Mouse (Mus musculus) neutrophil, adult 5-6 weeks (primary cell): ENCODE data around the gene Mylk. TPM values are rescaled to one million over a fixed set of nuclear protein-coding genes. Genes with fewer than 3 reads are reported as not detected.

Experiments used
- ATAC-seq: fragments of 151-379, 151-347 bp; 2 replicates; pipeline ENCODE4 v1.8.0; 2017; ENCODE audit warnings: mild to moderate bottlenecking, moderate TSS enrichment; ENCODE audit not compliant: insufficient number of reproducible peaks, poor library complexity, low FRiP score, severe bottlenecking; ENCODE audit errors: extremely low read depth
- total RNA-seq: library from RNA; stranded (forward); fragments of 200-1000 nt; gene quantifications from 2 replicates; pipeline ENCODE4 v1.2.3, GENCODE M21; 2017

The Mylk gene
- total RNA-seq, 1 experiment from 2014 or later = 16.3 TPM

DNA sequence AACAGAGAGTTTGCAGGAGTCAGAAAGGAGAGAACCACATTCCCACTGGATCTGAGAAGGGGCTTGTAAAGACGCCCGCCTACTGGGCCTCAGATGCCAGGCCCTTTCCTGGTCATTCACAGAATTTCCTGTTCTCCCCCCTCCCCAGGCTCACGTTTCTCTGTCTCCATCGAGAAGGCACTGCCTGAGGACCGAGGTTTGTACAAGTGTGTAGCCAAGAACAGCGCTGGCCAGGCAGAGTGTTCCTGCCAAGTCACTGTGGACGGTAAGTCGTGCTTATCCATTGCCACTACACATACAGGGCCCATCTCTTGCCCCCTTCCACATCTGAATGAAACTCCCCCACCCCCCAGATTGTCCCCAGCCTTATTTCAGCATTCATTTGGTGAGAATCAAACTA is 184.7 kb downstream of the Mylk start:
- ATAC-seq = no peak

DNA sequence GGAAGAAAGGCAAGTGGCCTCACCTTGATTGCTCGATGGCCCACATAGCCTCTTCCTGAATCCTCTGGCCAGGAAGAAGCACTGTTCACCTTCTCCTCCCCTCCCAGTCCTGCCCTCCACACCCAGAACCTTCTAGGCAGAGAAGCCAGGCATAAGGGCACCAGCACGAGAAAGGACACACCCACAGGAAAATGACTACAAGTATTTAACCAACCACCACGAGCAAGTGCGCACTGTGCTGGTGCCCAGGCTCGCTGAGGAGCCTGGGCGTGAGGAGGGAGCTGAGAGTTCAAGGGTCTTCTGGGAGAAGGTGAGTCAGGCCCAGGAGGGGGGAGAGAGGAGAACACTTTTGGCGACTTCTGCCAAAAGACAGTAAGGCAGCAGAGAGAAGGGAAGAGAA is 185.1 kb downstream of the Mylk start:
- ATAC-seq = no peak

DNA sequence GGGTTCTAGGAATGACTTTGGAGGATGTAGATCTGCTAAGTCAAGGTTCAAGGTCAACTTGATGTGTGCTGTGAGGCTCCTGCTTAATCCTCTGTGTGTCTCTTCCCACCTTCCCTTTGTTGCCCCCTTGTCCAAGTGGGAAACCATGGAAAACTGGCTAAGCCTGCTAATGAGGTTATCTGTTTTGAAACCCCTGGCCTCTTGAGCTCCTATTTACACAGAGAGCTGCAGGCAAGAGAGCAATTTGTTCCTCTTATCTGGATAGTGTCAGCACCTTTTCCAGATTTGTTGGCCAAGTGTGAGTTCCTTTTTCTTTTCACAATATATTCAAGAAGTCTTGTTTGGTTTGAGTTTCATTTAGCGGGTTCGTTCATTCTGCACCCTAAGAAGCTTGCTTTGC is 186.3 kb downstream of the Mylk start:
- no peak for ATAC-seq

DNA sequence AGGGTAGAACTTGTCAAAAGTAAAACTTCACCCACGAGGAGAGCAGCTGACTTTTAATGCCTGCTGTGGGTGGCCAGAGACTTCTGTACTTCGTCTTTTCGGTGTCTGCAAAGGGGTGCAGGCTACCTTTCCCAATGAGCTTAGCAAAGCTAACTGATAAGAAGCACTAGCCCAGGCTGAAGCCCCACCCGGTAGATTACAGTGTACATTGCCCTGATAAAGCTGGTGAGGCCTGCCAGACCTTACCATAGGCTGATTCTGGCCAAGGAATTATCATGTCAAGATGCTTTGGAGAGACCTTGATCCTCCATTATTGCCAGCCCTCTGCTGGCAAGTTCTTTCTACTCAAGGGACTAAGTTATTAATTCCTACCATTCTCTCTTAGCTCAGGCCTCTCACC is 188.2 kb downstream of the Mylk start:
- ATAC-seq = no peak

DNA sequence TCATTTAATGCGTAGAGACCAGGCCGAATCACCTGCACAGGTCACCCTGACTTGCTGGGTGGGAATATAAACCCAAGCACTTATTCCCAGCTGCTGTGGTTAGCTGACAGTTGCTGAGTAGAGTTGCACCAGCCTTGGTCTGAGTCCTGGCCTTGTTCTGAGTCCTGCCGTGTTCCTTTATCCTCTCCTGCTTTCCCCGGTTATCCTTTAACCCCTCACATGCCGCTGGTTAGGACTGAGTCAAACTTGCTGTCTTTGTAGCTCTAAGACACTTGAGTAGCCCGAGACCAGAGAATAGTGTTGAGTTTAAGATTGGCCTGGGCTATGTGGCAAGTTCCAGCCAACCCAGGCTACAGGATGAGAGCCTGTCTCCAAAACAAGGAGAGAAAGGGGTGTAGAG is 189.5 kb downstream of the Mylk start:
- ATAC-seq = no peak

DNA sequence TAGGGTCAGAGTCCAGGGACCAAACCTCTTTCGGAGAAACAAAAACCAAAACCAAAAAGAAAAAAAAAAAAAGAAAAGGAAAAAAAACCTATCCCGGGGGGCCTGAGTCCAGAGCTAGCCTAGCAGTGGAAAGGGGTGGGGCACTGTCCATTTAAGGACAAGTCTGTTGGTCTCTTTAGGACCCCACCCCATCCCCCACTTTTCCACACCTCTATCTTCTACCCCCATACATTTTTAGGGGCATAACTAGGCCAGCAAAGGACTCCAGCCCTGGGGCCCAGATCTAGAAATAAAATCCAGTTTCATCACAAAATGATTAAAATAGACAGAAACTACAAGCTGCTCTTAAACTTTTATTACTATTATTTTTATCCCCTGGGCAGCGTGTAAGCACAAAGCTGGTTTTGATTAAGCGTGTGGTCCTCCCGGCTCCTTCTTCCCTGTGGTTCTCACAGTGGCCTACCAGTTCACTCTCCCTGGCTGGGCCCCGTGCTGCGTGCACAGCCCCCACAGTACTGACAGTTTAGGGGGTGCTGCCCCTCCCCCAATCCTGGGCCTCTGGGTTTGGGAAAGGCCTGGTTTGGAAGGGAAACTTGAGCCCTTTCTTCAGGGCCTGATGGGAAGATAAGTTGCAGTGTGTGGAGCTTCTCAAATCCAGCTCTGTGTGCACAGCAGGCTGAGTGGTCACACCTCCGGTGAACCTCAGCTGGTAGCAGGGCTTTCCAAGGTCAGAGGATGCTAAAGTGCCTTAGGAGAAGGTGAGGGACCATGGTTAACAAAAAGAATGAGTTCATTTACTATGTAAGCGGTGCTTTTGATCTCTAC is 190.7 kb downstream of the Mylk start:
- no peak for ATAC-seq

DNA sequence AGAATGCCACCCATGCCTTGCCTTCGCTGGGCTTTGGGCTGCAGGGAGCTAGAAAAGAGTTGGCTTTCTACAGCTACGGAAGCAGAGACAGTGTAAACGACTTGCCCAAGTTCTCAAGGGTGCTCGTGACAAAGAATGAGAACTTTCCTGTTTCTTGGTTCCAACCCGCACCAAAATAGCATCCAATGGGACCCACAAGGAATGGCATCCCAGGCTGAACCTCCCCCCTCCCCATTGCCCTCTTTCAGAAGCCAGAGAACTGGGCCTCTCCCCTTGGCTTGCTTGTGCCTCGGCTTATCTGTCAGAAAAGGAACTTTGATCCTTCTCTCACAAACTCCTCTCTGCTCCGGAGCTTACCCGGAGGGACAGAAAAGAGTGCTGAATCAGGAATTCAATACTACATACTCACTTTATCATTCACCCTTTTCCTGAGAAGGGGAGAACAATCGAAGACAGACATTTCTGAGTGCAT is 191.4 kb downstream of the Mylk start:
- ATAC-seq = no peak

DNA sequence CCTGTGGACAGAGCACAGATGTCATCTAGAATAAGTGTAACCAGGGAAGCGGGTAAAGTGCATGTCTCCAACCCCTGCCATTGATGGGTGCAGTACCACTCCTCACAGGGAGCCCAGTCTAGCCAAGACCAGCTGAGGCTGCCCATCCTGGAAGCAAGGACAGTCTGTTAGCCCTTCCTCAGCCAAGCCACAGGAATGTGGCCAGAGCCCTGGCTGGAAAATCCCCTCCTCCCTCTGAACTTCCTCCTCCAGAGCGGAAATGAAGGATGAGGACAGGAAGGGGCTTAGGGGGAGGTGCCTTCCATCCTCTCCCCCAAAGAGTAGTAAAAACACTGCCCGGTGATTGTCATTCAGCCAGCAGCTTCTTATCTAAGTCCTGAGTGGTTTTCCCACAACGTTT is 192.6 kb downstream of the Mylk start:
- no peak for ATAC-seq

DNA sequence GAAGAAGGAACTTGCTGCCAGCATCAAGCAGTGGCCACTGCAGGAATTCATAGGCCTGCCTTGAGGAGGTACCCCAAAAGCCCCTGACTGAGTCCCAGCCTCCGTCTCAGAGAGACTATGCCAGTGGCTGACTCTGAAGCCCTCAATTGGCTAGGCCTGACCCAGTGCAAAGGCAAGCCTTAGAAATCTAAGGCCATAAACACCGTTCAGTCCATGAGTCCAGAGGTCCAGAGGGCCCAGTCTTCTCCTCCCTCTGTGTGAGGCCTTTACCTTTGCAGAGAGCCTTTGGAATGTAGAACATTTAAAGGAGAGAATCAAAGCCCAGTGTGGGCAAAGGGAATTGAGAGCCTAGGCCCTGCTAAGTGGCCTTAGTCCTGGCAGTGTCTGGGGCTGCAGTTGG is 193.2 kb downstream of the Mylk start:
- ATAC-seq = no peak

DNA sequence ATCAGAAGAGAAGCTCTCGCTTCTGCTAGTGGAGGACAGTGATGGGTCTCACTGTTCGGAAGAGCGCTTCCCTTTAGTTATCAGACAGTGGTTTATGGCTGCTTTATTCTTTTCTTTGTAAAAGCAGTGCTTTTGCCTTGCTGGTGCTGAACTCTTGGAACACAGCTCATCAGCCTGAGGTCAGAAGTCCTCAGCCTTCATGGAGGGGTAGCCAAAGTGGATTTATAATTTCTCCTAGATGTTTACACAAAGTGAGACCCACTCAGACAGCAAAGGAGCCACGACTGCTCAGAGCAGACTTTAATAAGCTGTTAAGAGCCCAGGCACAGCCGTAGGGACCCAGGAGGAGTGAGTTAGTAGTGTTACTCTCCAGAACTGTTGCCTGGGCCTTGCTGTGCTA is 194.9 kb downstream of the Mylk start:
- ATAC-seq = no peak

DNA sequence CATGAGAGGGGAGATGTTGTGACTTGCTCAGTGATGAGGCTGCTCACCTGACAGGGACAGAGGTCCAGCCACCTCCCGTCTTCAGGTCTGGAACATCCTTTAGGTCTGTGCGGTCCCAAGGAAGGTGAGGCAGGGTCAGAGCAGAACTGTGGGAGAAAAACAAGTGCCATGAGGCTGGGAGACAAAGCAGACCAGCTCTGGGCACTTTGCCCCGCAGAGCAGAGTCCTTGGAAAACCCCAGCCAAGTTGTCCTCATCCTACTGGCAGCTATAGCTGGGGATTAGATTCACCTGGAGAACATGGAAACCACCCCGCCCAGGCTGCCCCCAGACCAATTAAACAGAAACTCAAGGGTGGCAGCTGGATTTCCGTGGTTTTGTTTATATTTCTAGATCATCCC is 195.4 kb downstream of the Mylk start:
- no peak for ATAC-seq

DNA sequence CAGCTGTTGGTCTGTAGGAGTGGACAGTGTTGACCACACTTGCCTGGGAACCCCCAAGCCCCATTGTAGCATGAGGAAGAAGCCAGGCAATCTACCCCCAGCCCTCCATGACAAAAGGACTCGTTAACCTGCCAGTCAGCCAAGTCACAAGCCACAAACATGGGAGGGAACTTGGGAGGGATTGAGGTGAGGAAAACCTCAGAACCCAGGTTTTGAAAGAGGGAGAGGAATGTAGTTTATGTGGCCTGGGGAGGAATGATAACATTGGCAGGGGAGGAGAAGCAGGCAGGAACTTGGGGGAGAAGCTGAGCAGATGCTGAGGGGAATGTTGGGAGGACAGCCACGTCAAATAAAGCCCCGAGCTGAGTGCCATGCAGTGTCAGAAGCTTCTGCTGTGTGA is 196.9 kb downstream of the Mylk start:
- ATAC-seq = no peak

DNA sequence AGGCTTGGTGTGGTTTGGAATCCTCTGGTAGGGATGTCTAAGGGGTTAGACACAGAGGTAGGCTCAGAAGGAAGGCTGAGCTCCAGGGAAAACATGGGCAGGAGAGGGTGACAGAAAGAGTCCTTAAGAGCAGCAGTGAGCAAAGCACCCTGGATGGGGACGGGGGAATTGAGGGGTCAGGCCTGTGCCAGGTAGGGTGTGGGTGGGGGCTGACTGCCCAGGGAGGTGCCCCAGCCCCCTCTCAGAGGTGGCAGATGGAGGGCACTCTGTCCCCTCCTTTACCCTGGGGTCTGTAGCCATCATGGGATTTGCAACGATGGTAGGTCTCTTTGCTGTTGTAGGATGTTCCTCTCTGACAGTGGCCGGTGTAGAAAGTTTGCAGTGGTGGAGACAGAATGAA is 201.3 kb downstream of the Mylk start:
- ATAC-seq = no peak

DNA sequence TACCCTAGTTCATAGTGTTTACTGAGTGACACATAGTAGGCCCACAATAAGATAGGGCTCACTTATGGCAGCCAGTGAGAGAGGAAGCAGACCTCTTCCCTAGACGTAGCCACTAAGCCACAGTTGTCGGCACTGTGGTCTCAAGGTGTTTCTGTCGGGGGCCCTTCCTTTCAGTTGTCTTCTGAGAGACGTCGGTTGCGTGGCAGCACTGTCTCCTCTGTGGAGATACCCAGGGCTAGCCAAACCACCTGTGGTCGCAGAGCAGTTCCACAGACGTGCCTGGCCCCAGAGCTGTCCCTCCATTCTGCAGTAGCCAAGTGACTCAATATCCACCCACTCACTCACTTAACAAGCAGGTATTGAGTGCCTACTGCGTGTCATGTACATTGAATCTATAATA is 205.9 kb downstream of the Mylk start:
- no peak for ATAC-seq

DNA sequence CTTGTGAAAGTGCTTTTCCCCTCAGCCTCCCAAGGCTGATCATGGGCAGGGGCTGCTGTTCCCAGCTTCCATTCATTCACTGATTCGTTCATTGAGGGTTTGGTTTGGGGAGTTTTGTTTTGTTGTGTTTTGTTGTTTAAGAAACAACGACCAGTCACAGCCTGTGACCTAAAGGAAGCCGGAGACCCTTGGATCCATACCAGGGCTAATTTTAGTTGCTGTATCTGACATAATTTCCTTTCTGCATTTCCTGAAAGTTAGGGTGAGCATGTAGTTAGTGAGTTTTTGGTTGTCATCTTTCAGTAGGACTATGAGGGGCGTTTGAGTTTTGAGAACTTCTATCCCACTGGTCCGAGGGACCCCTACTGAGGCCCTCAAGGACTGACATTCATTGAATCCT is 207.2 kb downstream of the Mylk start:
- ATAC-seq = no peak

DNA sequence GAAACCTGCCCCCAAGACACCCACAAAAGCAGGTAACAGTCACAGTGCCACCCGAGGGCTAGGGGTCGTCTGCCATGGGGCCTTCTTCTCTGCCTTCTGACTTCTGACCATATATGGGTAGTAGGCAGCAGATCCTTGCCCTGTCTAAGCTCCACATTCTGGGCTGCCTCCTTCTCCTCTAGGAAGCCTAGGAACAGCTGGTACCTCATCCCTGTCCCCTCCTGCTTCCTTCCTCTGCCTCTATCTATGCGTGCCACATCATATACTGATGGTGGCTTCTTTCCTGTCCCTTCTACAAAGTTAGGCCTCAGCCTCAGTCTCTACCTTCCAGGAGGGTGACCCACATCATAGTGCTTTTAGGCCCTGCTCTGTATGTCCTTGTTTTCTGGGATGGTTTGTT is 207.8 kb downstream of the Mylk start:
- ATAC-seq = no peak

DNA sequence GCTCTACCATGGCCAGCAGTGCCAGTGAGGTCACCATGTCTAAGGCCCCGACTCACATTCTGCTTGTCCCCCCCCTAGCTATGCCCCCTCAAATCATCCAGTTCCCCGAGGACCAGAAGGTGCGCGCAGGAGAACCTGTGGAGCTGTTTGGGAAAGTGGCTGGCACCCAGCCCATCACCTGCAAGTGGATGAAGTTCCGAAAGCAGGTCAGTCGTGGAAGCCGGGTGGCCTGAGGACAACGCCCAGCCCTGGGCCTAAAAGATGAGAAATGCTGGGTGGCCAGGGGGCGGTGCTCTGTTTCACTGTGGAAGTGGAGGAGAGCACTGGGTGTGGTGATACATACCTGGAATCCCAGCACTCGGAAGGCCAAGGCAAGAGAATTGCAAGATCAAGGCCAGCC is 208.5 kb downstream of the Mylk start:
- no peak for ATAC-seq

DNA sequence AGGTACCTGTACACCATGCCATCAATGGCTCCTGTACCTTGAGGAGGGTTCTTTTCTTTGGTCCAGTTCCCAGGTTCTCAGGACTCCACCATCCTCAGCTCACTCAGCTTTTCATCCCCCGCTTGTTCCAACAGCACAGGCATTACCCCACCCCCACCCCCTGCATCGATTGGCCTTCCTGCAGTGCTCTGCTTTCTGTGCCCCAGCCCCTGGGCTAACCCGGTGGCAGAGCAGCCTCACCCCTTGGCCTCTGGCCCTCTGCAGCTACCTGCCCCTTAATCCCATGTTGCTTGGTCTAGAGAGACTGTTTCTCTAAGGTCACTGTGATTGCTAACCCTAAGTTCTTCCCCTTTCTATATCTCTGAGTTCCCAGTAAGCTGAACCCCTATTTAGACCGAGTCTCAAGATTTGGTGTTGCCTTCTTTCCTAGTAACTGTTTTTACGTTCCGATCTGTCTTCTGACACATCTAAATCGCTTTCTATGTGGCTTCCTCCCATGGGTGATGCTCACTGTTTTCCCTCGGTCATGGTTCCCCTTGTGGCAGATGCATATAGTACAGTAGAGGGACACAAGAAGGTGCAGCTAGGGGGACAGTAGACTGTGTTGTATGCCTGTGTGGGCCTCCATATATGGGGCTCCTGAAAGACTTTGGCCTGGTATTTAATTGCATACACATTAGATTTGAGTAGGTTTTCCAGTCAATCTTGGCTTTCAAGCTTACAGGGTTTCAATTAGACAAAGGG is 212.6 kb downstream of the Mylk start:
- ATAC-seq = no peak

DNA sequence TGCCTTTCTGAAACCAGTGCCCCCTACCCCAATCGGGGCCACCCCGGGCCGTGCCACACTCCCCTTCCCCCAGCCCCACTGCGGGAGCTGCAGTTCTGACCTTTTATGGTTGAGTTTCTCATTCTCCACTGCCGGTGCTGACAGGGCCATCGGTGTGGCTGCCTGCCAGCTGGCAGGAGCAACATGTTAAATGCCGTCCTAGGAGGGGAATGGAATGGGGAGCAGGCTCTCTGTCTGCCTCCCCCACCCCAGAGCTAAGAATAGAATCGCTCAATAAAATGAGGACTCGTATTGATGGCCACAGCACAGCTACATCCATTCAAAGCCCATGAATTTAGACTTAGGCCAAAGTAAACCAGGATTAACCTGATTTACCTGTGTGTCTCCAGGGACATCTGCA is 213.7 kb downstream of the Mylk start:
- no peak for ATAC-seq

DNA sequence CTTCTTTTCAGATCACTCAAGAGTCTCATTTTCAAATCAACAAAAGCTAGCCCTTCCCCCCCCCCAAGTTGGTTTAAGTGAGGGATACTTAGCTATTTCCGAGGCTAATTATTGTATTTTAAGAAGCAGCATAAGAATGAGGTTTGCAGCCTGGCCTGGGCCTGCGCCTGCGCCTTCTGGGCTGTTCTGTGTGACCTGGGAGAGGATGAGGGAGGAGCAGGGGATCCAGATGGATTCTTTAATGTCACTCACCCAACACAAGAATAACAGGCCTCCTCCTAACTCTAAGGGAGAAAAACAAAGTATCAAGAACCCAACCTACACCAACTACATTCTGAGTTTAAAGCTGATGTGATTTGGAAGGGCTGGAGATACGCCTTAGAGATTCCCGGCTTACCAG is 214.3 kb downstream of the Mylk start:
- ATAC-seq = no peak
